Mouse (Mus musculus) liver, adult 2 months (tissue): ENCODE measurements around the gene Vgll2.

Experiments
- CTCF ChIP-seq: fragments of 200-500 bp; IDR thresholded peaks from 2 replicates; pipeline ENCODE4 v1.5.1; 2011; ENCODE audit warnings: low read depth, low read length, control low read depth
- POLR2A ChIP-seq: fragments of 200-500 bp; IDR thresholded peaks from 2 replicates; pipeline ENCODE4 v1.6.1; 2011; ENCODE audit warnings: low read length, control low read depth; ENCODE audit not compliant: insufficient read depth; ENCODE audit errors: extremely low read depth

DNA sequence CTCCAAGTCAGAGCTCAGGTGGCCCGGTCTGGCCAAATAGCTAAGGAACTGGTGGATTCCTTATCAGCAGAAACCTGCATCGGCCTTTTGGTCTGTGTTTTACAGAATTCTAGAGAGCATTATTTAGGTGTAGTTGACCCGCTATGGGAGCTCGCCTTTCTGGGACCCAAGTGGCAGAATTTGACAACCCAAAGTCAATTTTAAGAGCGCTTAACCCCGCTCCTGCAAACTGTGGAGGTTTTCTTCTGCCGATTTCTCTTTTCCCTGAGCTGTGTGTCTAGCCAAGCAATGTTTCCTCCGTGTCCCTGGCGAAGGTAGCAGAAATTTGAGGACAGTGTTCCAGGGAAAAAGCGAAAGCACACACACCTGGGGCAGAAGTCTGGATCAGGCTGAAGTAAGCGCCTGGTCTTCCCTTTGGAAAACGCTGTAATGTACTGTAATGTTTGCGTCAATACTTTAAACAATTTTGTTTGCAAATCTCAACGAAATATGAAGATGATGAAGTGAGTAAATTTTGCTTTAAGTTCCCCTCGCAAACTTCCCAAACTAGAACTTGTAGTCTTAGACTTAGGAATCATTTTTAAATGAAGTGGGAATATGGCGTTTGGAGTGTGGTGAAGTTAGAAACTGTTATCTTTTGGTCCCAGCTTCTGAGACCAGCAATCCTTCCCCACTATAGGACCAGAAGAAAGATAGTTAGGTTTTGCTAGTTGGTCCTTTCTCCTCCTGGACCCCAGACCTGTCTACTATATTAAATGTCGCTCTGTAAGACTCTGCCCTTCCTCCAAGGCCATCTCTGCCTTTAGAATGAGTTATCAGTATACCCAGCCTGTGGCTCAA, 1.1 kb downstream of the Vgll2 start:
- TF ChIP-seq CTCF = no peak
- TF ChIP-seq POLR2A = no peak
